Mouse (Mus musculus): ENCODE results near the gene Mcemp1. TPM values are rescaled to one million over a fixed set of nuclear protein-coding genes. Genes with fewer than 3 reads are reported as not detected.

Gene Mcemp1
- polyA plus RNA-seq, 1 experiment from 2014 or later = not detected

- Histone ChIP-seq H3K27me3 (replicated peaks; ENCODE audit: control insufficient read depth, insufficient read depth, low read length) (no peaks in the 10 kb centered on the region), H3K4me3 (ENCODE audit: low read depth, low read length) (no peak overlapping the region), H3K4me2 (ENCODE audit: low read length) (no peak overlapping the region), H3K36me3 (ENCODE audit: control insufficient read depth, insufficient read depth, low read length) (peaks cover 35% of the 10 kb centered on the region), H3K9ac (ENCODE audit: low read length) (no peak overlapping the region), H3K9me3 (replicated peaks; ENCODE audit: control insufficient read depth, low read length) (no peaks in the 10 kb centered on the region), H3K27ac (ENCODE audit: low read depth, low read length) (no peak overlapping the region), H3K4me1 (ENCODE audit: control insufficient read depth, insufficient read depth, low read length) (peaks cover 7% of the 10 kb centered on the region; the same call in 1 of the 2 replicates)
- DNase-seq (ENCODE audit: low spot score) = no peak
- 96% methylated on average over 23 of the region's 23 CpGs for WGBS
- no peak for ATAC-seq
These were observed 13.3 kb downstream of the Mcemp1 start for GRCm38 (mm10) chr8:3678831-3679230.

- Histone ChIP-seq H3K9ac (ENCODE audit: low read length) (no peak overlapping the region), H3K4me2 (ENCODE audit: low read length) (no peak overlapping the region), H3K9me3 (replicated peaks; ENCODE audit: control insufficient read depth, low read length) (no peaks in the 10 kb centered on the region), H3K27me3 (replicated peaks; ENCODE audit: control insufficient read depth, insufficient read depth, low read length) (no peaks in the 10 kb centered on the region), H3K4me3 (ENCODE audit: low read depth, low read length) (no peak overlapping the region), H3K4me1 (ENCODE audit: control insufficient read depth, insufficient read depth, low read length) (peaks cover 7% of the 10 kb centered on the region; the same call in 1 of the 2 replicates), H3K27ac (ENCODE audit: low read depth, low read length) (no peak overlapping the region), H3K36me3 (ENCODE audit: control insufficient read depth, insufficient read depth, low read length) (peaks cover 35% of the 10 kb centered on the region)
- DNase-seq (ENCODE audit: low spot score) (no peak), ATAC-seq (no peak)
- WGBS = 95% methylated on average over 23 of the region's 23 CpGs
These were observed 13.7 kb downstream of the Mcemp1 start for GRCm38 (mm10) chr8:3679236-3679635.

- Histone ChIP-seq H3K4me3 (ENCODE audit: low read depth, low read length) (no peak overlapping the region), H3K27ac (ENCODE audit: low read depth, low read length) (no peak overlapping the region)
These were observed 14.1 kb downstream of the Mcemp1 start for GRCm38 (mm10) chr8:3679656-3680055.

GRCm38 (mm10) chr8:3682435-3682834 lies 16.9 kb downstream of the Mcemp1 start:
- Histone ChIP-seq H3K4me1 (ENCODE audit: control insufficient read depth, insufficient read depth, low read length) (peaks cover 6% of the 10 kb centered on the region; the same call in 1 of the 2 replicates), H3K36me3 (ENCODE audit: control insufficient read depth, insufficient read depth, low read length) (peaks cover 35% of the 10 kb centered on the region), H3K27me3 (replicated peaks; ENCODE audit: control insufficient read depth, insufficient read depth, low read length) (no peaks in the 10 kb centered on the region), H3K4me3 (ENCODE audit: low read depth, low read length) (no peak overlapping the region), H3K27ac (ENCODE audit: low read depth, low read length) (no peak overlapping the region), H3K9ac (ENCODE audit: low read length) (no peak overlapping the region), H3K9me3 (replicated peaks; ENCODE audit: control insufficient read depth, low read length) (no peaks in the 10 kb centered on the region), H3K4me2 (ENCODE audit: low read length) (no peak overlapping the region)
- no peak for ATAC-seq
- 90% methylated on average over 5 of the region's 5 CpGs for WGBS
- no peak for DNase-seq (ENCODE audit: low spot score)

More at GRCm38 (mm10) chr8:3679656-3680055, 14.1 kb downstream of the Mcemp1 start:
- no peak overlapping the region for H3K9ac ChIP-seq (ENCODE audit: low read length)
- ATAC-seq (no peak), DNase-seq (ENCODE audit: low spot score) (no peak)
- H3K9me3 ChIP-seq (replicated peaks; ENCODE audit: control insufficient read depth, low read length) = no peaks in the 10 kb centered on the region
- peaks cover 35% of the 10 kb centered on the region for H3K36me3 ChIP-seq (ENCODE audit: control insufficient read depth, insufficient read depth, low read length)
- no peak overlapping the region for H3K4me2 ChIP-seq (ENCODE audit: low read length)
- 78% methylated on average over 5 of the region's 5 CpGs for WGBS
- H3K4me1 ChIP-seq (ENCODE audit: control insufficient read depth, insufficient read depth, low read length) = peaks cover 7% of the 10 kb centered on the region; the same call in 1 of the 2 replicates
- no peaks in the 10 kb centered on the region for H3K27me3 ChIP-seq (replicated peaks; ENCODE audit: control insufficient read depth, insufficient read depth, low read length)

- Histone ChIP-seq H3K4me1 (ENCODE audit: control insufficient read depth, insufficient read depth, low read length) (no peaks in the 10 kb centered on the region), H3K27ac (ENCODE audit: low read depth, low read length) (no peak overlapping the region), H3K4me2 (ENCODE audit: low read length) (no peak overlapping the region), H3K27me3 (replicated peaks; ENCODE audit: control insufficient read depth, insufficient read depth, low read length) (no peaks in the 10 kb centered on the region), H3K9ac (ENCODE audit: low read length) (no peak overlapping the region), H3K9me3 (replicated peaks; ENCODE audit: control insufficient read depth, low read length) (no peaks in the 10 kb centered on the region), H3K36me3 (ENCODE audit: control insufficient read depth, insufficient read depth, low read length) (peaks cover 35% of the 10 kb centered on the region), H3K4me3 (ENCODE audit: low read depth, low read length) (no peak overlapping the region)
- DNase-seq (ENCODE audit: low spot score) (no peak), ATAC-seq (no peak)
- 74% methylated on average over 6 of the region's 6 CpGs for WGBS
These were observed 18.0 kb downstream of the Mcemp1 start for GRCm38 (mm10) chr8:3683408-3684176.

- Histone ChIP-seq H3K4me2 (ENCODE audit: low read length) (no peak overlapping the region), H3K9me3 (replicated peaks; ENCODE audit: control insufficient read depth, low read length) (no peaks in the 10 kb centered on the region), H3K36me3 (ENCODE audit: control insufficient read depth, insufficient read depth, low read length) (peaks cover 26% of the 10 kb centered on the region), H3K27ac (ENCODE audit: low read depth, low read length) (no peak overlapping the region), H3K4me3 (ENCODE audit: low read depth, low read length) (no peak overlapping the region), H3K9ac (ENCODE audit: low read length) (no peak overlapping the region), H3K27me3 (replicated peaks; ENCODE audit: control insufficient read depth, insufficient read depth, low read length) (no peaks in the 10 kb centered on the region), H3K4me1 (ENCODE audit: control insufficient read depth, insufficient read depth, low read length) (no peaks in the 10 kb centered on the region)
- DNase-seq (ENCODE audit: low spot score) (no peak), ATAC-seq (no peak; the same call in 1 of the 2 replicates)
These were observed 19.0 kb downstream of the Mcemp1 start for GRCm38 (mm10) chr8:3684530-3684929.

- Histone ChIP-seq H3K27me3 (replicated peaks; ENCODE audit: control insufficient read depth, insufficient read depth, low read length) (no peaks in the 10 kb centered on the region), H3K4me2 (ENCODE audit: low read length) (no peak overlapping the region), H3K4me3 (ENCODE audit: low read depth, low read length) (no peak overlapping the region), H3K27ac (ENCODE audit: low read depth, low read length) (no peak overlapping the region), H3K9me3 (replicated peaks; ENCODE audit: control insufficient read depth, low read length) (no peaks in the 10 kb centered on the region), H3K4me1 (ENCODE audit: control insufficient read depth, insufficient read depth, low read length) (no peaks in the 10 kb centered on the region), H3K9ac (ENCODE audit: low read length) (no peak overlapping the region), H3K36me3 (ENCODE audit: control insufficient read depth, insufficient read depth, low read length) (peaks cover 17% of the 10 kb centered on the region)
- ATAC-seq (no peak), DNase-seq (ENCODE audit: low spot score) (no peak)
- WGBS = 76% methylated on average over 5 of the region's 5 CpGs
These were observed 19.9 kb downstream of the Mcemp1 start for GRCm38 (mm10) chr8:3685422-3685821.

GRCm38 (mm10) chr8:3687537-3687936 lies 22.0 kb downstream of the Mcemp1 start:
- no peaks in the 10 kb centered on the region for H3K9me3 ChIP-seq (replicated peaks; ENCODE audit: control insufficient read depth, low read length)
- no peak overlapping the region for H3K4me2 ChIP-seq (ENCODE audit: low read length)
- H3K4me3 ChIP-seq (ENCODE audit: low read depth, low read length) = no peak overlapping the region
- no peaks in the 10 kb centered on the region for H3K27me3 ChIP-seq (replicated peaks; ENCODE audit: control insufficient read depth, insufficient read depth, low read length)
- no peak overlapping the region for H3K27ac ChIP-seq (ENCODE audit: low read depth, low read length)
- WGBS = 81% methylated on average over 6 of the region's 6 CpGs
- no peaks in the 10 kb centered on the region for H3K4me1 ChIP-seq (ENCODE audit: control insufficient read depth, insufficient read depth, low read length)
- no peaks in the 10 kb centered on the region for H3K36me3 ChIP-seq (ENCODE audit: control insufficient read depth, insufficient read depth, low read length)
- DNase-seq (ENCODE audit: low spot score) = no peak
- ATAC-seq = no peak
- no peak overlapping the region for H3K9ac ChIP-seq (ENCODE audit: low read length)

GRCm38 (mm10) chr8:3690774-3691173 lies 25.2 kb downstream of the Mcemp1 start:
- no peak overlapping the region for H3K9ac ChIP-seq (ENCODE audit: low read length)
- no peaks in the 10 kb centered on the region for H3K36me3 ChIP-seq (ENCODE audit: control insufficient read depth, insufficient read depth, low read length)
- no peak overlapping the region for H3K27ac ChIP-seq (ENCODE audit: low read depth, low read length)
- no peaks in the 10 kb centered on the region for H3K4me1 ChIP-seq (ENCODE audit: control insufficient read depth, insufficient read depth, low read length)
- no peaks in the 10 kb centered on the region for H3K27me3 ChIP-seq (replicated peaks; ENCODE audit: control insufficient read depth, insufficient read depth, low read length)
- H3K9me3 ChIP-seq (replicated peaks; ENCODE audit: control insufficient read depth, low read length) = no peaks in the 10 kb centered on the region
- 65% methylated on average over 3 of the region's 3 CpGs for WGBS
- H3K4me2 ChIP-seq (ENCODE audit: low read length) = no peak overlapping the region
- ATAC-seq (no peak), DNase-seq (ENCODE audit: low spot score) (no peak)
- no peak overlapping the region for H3K4me3 ChIP-seq (ENCODE audit: low read depth, low read length)

All from forebrain, embryonic 14.5 days (tissue).